Mouse (Mus musculus) thymus, postnatal 10 days (tissue): Measurements from ENCODE around the gene Polr2e.
A peak's percentile ranks its signal among the peaks of the same experiment; 100 is the strongest.
"Not testable (repeated sequence)": the region's sequence is repeated elsewhere in the genome, so short reads cannot be mapped to it uniquely, and the experiment has no call there.

Source experiments
- DNase-seq, 2 experiments: peaks; one replicate each; pipeline ENCODE4 v3.0.0; 2021; ENCODE audit warnings: low spot score in 2 of 2

Polr2e gene

GRCm38 (mm10) chr10:80057683-80058326 is 18.2 kb upstream of the Polr2e start:
- DNase-seq: no peak

DNA sequence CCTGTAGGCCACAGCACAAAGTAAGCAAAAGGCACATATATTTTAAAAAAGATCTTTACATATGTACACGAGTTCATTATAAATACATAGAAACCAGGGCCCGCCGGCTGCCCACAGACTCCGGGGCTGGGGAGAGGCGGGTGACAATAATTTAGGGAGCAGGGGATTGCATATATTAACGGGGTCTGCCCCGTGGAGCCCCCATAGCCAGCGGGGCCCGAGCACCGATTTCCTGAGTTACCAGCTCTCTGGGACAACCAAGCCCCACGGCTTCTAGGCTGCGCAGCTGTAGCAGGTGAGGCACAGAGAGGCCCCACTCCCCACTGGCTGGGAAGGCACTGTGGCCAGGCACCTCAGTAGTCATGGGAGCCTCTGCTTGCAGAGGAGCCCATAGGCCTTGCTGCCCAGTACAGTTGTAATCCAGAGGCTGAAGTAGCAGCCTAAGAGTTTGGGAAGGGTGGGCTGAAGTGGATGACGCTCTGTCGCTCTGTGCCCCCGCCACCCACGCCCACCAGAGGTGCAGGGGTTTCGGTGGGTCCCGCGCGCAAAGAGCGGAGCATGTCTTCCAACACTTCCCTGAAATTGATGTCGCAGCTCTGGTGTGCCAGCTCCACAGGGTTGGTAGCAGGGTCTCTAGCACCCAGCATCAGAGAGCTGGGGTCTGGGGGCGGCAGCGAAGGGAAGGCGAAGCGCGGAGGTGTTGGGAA is 17.5 kb upstream of the Polr2e start:
- DNase-seq: no peak

- DNase-seq: no peak
Measured at GRCm38 (mm10) chr10:80056506-80056905, 16.9 kb upstream of the Polr2e start.

- no peak for DNase-seq
Measured at GRCm38 (mm10) chr10:80055891-80056290, 16.3 kb upstream of the Polr2e start.

DNA sequence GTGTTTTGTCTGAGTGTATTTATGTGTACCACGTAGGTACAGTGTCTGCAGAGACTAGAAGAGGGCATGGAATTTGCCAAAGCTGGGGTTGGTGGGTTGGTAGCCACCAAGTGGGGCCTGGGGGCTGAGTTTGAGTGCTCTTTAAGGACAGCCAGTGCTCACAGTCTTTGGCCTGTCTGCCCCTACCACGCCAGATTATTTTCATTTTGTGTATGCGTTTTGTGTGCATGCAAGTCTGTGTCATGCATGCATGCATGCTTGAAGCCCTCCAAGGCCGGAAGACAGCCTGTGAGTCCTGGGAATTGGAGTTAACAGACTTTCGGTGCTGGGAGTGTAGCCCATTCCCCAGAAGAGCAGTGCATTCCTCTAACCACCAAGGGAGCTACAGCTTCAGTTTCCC is 15.8 kb upstream of the Polr2e start:
- DNase-seq: no peak

DNA sequence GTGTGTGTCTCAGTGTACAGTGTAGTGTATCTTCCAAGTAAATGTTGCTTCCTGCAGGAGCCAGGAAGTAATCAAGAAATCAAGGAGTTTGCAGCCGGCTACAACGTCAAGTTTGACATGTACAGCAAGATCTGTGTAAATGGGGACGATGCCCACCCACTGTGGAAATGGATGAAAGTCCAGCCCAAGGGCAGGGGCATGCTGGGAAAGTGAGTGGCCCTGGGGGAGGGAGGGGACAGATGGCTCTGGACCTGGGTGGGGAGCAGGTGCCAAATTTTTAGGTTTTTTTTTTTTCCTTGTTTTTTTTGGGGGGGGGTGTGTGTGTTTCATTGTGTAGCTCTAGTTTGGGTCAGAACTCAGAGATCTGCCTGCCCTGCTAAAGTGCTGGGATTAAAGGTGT is 15.3 kb upstream of the Polr2e start:
- DNase-seq: not testable (repeated sequence)

DNA sequence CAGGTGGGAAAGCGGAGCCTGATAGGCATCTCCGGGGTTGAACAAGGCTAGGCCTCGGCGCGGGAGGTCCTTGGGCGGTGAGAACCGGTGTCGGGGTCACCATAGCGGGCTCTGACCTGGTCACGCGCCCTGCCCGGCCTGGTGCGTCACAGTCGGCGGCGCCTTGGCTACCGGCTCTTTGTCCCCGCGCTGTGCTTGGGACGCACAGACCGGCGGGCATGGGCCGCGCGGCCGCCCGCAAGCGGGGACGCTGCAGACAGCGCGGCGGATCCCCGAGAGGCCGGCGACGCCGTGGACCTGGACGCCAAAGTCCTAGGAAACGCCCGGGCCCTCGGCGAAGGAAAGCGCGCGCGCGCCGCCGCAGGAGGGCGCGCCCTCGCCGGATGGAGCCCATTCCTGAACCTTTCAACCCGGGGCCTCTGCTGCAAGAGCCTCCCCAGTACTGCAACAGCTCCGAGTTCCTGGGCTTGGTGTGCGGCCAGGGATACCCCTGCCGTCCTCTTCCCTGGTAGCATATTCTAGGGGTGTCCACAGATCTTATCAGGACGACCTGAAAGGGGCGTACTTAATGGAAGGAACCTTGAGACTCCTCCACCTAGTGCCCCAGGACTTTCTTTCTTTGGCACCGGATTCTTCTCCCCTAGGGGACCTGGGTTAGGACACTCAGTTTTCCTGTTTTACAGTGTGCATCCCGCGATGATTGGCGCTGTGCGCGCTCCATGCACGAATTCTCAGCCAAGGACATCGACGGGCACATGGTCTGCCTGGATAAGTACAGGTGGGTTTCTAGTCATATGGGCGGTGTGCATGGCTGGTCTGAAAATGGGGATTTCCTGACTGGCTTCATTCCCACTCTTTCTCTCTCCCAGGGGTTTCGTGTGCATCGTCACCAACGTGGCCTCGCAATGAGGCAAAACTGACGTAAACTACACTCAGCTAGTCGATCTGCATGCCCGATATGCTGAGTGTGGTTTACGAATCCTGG is 14.5 kb upstream of the Polr2e start:
- peak; percentile 59 to 73 for DNase-seq

GRCm38 (mm10) chr10:80053259-80053780 is 13.7 kb upstream of the Polr2e start:
- peak; percentile 99 for DNase-seq

DNA sequence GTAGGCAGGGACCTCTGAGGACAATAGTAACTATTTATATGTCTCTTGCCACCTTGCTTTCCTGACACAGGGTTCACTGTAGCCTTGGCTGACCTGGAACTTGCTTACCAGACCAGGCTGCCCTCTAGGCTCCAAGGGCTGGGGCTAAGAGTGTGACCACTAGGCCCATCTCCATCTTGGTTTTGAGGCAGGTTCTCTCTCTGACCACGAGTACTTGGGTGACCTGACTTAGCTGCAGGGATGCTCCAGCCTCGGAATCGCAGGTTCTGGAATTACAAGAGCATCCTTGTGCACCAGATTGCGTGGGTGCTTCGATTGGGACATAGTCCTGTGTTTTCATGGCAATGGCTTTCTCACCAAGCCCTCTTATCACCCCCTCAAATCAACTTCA is 12.8 kb upstream of the Polr2e start:
- DNase-seq: no peak

GRCm38 (mm10) chr10:80051618-80052373 is 12.2 kb upstream of the Polr2e start:
- peak; percentile 44 to 46 for DNase-seq

DNA sequence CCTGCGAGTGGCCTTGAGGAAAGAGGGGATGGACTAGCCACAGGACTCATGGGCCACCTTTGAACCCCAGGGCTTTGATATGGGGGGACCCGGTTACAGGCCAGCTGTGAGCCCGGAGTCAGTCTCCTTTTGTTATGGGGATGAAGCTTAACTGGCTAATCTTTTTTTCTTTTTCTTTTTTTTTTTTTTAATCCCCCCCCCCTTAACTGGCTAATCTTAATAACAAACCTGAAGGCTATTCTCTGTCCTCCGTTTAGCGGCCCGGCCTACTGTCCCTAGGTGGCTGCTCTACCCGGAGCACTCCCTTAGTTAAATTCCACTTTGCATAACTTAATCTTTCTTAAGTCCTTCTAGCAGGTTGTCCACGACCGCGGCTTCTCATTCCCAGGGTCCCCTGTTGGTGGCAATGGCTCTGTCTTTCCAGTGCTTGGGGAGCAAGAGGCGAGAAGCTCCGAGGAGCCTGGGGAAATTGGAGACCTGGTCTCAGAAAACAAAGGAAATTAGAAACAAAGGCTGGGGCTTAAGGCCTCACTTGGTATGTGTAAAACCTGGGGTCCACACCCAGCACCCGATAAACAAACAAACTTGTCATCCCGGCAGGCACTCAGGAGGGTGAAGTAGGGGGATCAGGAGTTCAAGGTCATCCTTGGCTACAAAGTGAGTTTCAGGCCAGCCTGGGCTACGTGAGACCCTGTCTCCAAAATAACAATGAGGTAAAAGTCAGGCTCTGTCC is 11.5 kb upstream of the Polr2e start:
- no peak for DNase-seq

- DNase-seq: no peak
Measured at GRCm38 (mm10) chr10:80050244-80050643, 10.6 kb upstream of the Polr2e start.

DNA sequence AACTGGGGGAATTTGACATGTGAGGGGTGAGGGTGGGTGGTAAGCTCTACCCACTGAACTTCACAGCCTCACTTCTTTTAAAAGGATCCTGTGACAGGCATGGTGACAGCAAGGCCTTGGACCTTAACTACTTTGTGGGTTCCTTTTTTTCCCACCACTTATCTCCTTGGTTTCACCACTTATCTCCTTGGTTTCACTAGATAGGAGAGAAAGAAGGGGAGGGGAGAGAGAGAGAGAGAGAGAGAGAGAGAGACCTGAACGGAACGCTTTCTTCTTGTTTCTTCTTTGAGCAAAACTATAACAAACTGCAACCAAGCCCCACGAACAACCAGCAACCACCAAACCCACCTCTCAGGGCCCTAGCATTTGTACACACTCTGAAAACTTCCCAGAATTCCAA is 9.2 kb upstream of the Polr2e start:
- no peak for DNase-seq

- DNase-seq: no peak
Measured at GRCm38 (mm10) chr10:80048396-80048795, 8.8 kb upstream of the Polr2e start.

GRCm38 (mm10) chr10:80047041-80047565 is 7.5 kb upstream of the Polr2e start, which contains the start of gene Gpx4:
Gene Gpx4 (plus strand): TSS chr10:80047166.
- DNase-seq: no peak

DNA sequence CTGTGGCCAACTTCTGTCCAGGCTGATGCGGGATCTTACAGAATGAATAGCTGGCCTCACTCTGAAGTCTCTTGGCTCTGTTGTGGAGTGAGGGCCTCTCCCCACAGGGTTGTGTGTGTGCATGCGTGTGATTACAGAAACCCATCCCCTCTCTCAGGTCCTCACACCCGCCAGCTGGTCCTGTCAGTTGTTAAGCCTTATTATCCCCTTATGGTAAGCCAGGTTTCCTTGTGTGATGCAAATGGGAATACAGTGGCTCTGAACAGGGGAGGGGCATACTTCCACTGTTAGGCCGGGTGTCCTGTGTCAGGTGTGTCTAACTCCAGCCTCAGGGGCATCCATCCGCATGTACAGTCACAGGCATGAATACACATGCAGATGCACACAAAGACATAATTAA is 6.2 kb upstream of the Polr2e start:
- DNase-seq: no peak

DNA sequence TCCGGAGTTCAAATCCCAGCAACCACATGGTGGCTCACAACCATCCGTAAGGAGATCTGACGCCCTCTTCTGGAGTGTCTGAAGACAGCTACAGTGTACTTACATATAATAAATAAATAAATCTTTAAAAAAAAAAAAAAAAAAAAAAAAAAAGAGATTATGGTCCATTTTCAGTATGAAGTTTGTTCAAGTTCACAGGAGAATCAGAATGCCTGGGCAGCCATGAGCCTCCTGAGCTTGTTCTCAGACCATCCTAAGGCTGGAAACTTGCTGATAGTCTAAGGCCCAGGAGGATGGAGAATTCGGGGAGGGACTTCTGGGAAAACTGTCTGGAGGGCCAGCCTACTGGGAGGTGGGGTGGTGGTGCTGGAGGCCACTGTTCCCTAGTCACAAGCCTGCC is 5.8 kb upstream of the Polr2e start:
- not testable (repeated sequence) for DNase-seq

DNA sequence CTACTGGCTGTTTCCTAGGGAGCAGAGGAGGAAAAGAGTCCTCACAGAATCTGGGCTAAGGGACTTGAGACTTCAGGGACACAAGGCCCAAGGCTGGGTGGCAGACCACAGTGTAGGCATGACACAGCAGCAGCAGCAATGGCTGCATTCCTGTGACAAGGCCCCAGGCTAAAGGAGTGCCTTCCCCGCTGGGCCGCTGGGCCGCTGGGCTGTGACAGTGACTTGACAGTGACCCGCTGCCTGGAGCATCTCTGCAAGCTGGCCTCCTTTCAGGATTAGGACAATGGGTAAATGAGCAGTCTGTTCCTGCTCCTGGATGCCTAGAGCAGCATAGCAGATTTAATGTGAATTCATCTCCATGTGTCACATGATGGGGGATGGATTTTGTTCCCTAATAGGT is 4.5 kb upstream of the Polr2e start:
- DNase-seq: no peak

GRCm38 (mm10) chr10:80041409-80042060 is 1.9 kb upstream of the Polr2e start:
- DNase-seq: not testable (repeated sequence)

- no peak for DNase-seq
Measured at GRCm38 (mm10) chr10:80036832-80037231, 2.8 kb downstream of the Polr2e start.
